Mouse (Mus musculus): ENCODE measurements around the gene Reep3. TPM values are rescaled to one million over a fixed set of nuclear protein-coding genes. Genes with fewer than 3 reads are reported as not detected.

Reep3 gene
- polyA plus RNA-seq, 1 experiment from 2014 or later: 29.3 TPM

DNA sequence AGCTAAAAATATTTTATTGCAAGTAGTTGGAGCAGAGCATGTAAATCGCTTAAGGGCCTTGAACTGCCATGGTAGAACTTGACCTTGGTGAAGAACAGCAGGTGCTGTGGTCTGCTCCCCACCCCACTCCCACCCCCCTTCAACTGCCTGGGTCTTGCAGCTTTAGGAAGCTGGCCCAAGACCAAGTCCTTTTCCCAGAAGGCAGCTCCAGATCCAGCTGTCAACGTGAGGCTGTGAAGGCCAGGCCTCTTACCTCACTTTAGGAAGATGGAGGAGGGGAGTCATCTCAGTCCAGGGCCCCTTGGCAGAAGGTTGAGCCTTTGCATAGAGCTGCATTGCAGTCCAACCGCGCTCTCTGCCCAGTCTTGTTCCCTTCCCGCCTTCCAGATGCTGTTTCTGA is 102.3 kb downstream of the Reep3 start:
- ATAC-seq (ENCODE audit: insufficient number of reproducible peaks, low FRiP score): peak; percentile 69
- no peak overlapping the region for H3K9ac ChIP-seq
- H3K27me3 ChIP-seq (replicated peaks): no peaks in the 10 kb centered on the region
- H3K4me3 ChIP-seq: no peak overlapping the region
- H3K4me1 ChIP-seq (replicated peaks): peaks cover 14% of the 10 kb centered on the region
- whole genome bisulfite sequencing: 47% methylated on average over 5 of the region's 5 CpGs
- H3K36me3 ChIP-seq: no peaks in the 10 kb centered on the region
- H3K4me2 ChIP-seq: no peak overlapping the region; the same call in none of the 2 replicates
- peak overlapping the region; percentile 71 for H3K27ac ChIP-seq (ENCODE audit: poor library complexity, severe bottlenecking)
- H3K9me3 ChIP-seq (replicated peaks): peaks cover 7% of the 10 kb centered on the region

DNA sequence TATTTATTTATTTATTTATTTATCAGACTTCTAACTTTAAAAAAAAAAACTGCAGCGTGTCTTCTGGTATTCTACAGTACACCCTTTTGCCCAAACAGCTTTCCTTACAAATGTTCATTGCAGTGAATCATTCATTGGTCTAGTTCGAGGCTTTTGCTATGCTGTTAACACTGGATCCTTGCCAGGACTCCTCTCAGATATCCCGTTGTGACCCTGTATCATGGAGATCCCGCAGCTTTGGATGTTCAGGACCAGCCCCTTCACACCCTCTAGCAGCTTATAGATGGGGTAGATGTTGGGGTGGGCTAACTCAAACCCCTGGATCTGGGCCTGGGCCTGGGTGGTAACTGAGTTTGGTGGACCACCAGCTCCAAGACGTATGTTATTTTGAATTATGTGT is 104.2 kb downstream of the Reep3 start:
- ATAC-seq (ENCODE audit: insufficient number of reproducible peaks, low FRiP score): no peak
- H3K27ac ChIP-seq (ENCODE audit: poor library complexity, severe bottlenecking): no peak overlapping the region
- no peak overlapping the region for H3K4me3 ChIP-seq
- no peaks in the 10 kb centered on the region for H3K36me3 ChIP-seq
- no peak overlapping the region for H3K9ac ChIP-seq
- H3K27me3 ChIP-seq (replicated peaks): no peaks in the 10 kb centered on the region
- 56% methylated on average over 5 of the region's 5 CpGs for WGBS
- peaks cover 9% of the 10 kb centered on the region for H3K9me3 ChIP-seq (replicated peaks)
- H3K4me2 ChIP-seq: no peak overlapping the region
- peaks cover 14% of the 10 kb centered on the region for H3K4me1 ChIP-seq (replicated peaks)

DNA sequence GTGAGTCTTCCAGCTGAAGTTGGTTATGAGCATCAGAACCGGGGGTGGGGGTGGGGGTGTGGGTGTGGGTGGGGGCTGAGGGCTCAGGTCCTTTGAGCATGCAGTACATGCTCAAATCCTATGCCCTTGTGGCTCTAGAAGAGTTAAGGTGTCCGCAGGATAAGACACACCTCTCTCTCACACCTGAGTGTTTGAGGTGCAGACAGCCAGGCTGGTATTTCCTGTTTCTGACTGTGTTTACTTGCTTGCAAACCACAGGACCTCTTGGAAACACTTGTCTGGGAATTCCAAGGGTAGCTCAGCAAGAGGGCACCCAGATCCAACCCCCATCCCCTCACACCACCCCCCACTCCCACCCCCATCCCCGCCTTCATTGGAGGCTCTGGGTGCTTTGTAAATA is 106.2 kb downstream of the Reep3 start:
- H3K9ac ChIP-seq: no peak overlapping the region
- no peaks in the 10 kb centered on the region for H3K27me3 ChIP-seq (replicated peaks)
- WGBS: 78% methylated on average over 3 of the region's 3 CpGs
- peaks cover 14% of the 10 kb centered on the region for H3K4me1 ChIP-seq (replicated peaks)
- H3K27ac ChIP-seq (ENCODE audit: poor library complexity, severe bottlenecking): no peak overlapping the region
- no peak for ATAC-seq (ENCODE audit: insufficient number of reproducible peaks, low FRiP score)
- H3K4me2 ChIP-seq: no peak overlapping the region
- no peaks in the 10 kb centered on the region for H3K36me3 ChIP-seq
- H3K9me3 ChIP-seq (replicated peaks): peaks cover 9% of the 10 kb centered on the region
- H3K4me3 ChIP-seq: no peak overlapping the region

DNA sequence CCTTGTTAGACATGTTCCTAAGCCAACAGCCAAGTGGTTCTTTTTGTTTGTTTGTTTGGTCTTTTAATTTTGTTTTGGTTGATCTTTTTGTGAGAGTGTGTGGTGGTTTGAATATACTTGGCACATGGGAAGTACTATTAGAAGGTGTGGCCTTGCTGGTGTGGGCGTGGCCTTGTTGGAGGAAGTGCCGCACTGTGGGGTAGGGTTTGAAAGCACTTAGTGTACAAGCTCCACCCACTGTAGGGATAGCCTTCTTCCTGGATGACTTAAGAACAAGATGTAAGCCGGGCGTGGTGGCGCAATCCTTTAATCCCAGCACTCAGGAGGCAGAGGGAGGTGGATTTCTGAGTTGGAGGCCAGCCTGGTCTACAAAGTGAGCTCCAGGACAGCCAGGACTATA is 113.7 kb downstream of the Reep3 start:
- H3K36me3 ChIP-seq: no peaks in the 10 kb centered on the region
- H3K9me3 ChIP-seq (replicated peaks): no peaks in the 10 kb centered on the region
- 87% methylated on average over 5 of the region's 5 CpGs for WGBS
- H3K4me2 ChIP-seq: no peak overlapping the region
- H3K4me3 ChIP-seq: no peak overlapping the region
- H3K4me1 ChIP-seq (replicated peaks): no peaks in the 10 kb centered on the region
- no peak overlapping the region for H3K27ac ChIP-seq (ENCODE audit: poor library complexity, severe bottlenecking)
- no peak overlapping the region for H3K9ac ChIP-seq
- no peaks in the 10 kb centered on the region for H3K27me3 ChIP-seq (replicated peaks)
- ATAC-seq (ENCODE audit: insufficient number of reproducible peaks, low FRiP score): no peak

DNA sequence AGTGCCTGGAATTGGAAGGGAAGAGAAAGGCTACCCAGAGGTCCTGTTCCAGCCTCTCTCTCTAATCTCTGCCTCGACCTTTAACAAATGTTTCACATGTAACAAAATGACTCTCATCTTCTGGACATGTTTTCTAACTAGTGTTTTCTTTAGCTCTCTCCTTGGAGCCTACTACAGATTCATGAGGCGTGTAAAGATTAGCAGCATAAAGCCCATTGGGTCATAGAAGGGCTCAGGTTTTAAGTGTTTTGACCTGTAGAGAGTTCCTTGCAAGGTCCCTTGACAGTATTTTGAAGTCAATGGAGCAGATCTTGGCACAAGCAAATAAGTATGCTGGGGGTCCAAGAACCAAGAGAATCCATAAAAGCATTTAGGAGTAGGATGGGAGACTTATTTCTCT is 118.5 kb downstream of the Reep3 start:
- ATAC-seq (ENCODE audit: insufficient number of reproducible peaks, low FRiP score): no peak
- 75% methylated on average over 2 of the region's 2 CpGs for WGBS
- Histone ChIP-seq H3K27me3 (replicated peaks) (no peaks in the 10 kb centered on the region), H3K9ac (no peak overlapping the region), H3K4me2 (no peak overlapping the region), H3K36me3 (no peaks in the 10 kb centered on the region), H3K4me1 (replicated peaks) (no peaks in the 10 kb centered on the region), H3K4me3 (no peak overlapping the region), H3K9me3 (replicated peaks) (no peaks in the 10 kb centered on the region), H3K27ac (ENCODE audit: poor library complexity, severe bottlenecking) (no peak overlapping the region)

DNA sequence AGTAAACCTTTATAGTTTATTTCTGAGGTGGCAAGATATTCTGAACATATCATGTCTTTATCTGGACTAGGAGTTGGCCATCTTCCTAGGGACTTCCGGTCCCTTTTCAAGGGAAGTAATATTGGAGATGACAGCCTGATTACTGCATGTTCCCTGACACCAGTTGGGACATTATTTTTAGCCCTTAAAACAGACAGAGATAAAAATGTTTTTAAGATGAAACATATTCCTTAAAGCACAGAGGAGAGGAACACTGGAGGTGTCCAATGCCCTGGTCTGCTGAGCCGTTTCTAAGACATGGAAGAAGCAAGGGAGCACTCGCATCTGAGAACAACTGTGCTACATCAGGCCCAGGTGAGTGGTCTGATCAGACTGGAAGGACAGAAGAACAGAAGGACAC is 119.7 kb downstream of the Reep3 start:
- Histone ChIP-seq H3K36me3 (no peaks in the 10 kb centered on the region), H3K4me2 (no peak overlapping the region), H3K4me1 (replicated peaks) (no peaks in the 10 kb centered on the region), H3K9ac (no peak overlapping the region), H3K4me3 (no peak overlapping the region), H3K27ac (ENCODE audit: poor library complexity, severe bottlenecking) (no peak overlapping the region), H3K9me3 (replicated peaks) (no peaks in the 10 kb centered on the region), H3K27me3 (replicated peaks) (no peaks in the 10 kb centered on the region)
- 81% methylated on average over 3 of the region's 3 CpGs for WGBS
- no peak for ATAC-seq (ENCODE audit: insufficient number of reproducible peaks, low FRiP score)

DNA sequence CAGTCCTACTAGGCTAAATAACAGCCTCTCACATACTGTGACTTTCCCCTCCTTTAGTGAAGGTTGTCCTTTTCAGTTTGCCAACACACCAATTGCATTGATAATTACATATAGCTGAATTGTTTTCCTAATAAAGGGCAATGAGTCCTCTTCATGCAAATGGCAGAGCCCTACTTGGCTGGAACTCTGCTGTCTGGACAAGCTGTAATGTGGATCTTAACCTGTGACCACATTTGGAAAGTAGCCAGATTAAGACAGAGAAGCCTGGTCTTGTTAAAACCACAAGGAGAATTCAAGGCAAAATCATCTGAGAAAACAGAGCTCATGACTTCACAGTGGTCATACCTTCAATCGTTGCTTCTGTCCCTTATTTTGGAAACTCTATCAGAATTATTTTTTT is 121.3 kb downstream of the Reep3 start:
- WGBS: 70% methylated on average over 1 of the region's 1 CpGs
- no peak for ATAC-seq (ENCODE audit: insufficient number of reproducible peaks, low FRiP score)
- no peak overlapping the region for H3K9ac ChIP-seq
- H3K4me2 ChIP-seq: no peak overlapping the region
- no peak overlapping the region for H3K27ac ChIP-seq (ENCODE audit: poor library complexity, severe bottlenecking)
- no peaks in the 10 kb centered on the region for H3K9me3 ChIP-seq (replicated peaks)
- H3K4me3 ChIP-seq: no peak overlapping the region
- no peaks in the 10 kb centered on the region for H3K27me3 ChIP-seq (replicated peaks)
- H3K4me1 ChIP-seq (replicated peaks): no peaks in the 10 kb centered on the region
- H3K36me3 ChIP-seq: no peaks in the 10 kb centered on the region

DNA sequence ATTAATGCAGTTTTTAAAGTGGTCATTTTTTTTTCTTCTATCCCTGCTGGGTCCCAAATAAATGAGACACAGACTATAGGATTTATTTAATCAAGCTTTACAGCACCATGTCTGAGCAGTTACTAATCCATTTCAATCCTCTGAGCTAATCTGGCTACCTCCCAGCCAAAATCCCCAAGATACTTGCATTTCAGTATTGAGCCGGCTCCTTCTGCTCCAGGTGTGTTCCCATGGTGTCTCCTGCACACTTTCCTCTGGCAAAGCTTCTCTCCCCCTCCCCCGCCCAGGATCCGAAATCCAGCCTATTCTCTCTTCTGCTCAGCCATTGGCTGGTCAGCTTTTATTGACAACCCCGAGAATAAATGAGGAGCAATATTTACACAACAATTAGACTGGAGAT is 122.3 kb downstream of the Reep3 start:
- H3K4me1 ChIP-seq (replicated peaks): no peaks in the 10 kb centered on the region
- no peak overlapping the region for H3K4me3 ChIP-seq
- no peak overlapping the region for H3K9ac ChIP-seq
- H3K9me3 ChIP-seq (replicated peaks): no peaks in the 10 kb centered on the region
- H3K27ac ChIP-seq (ENCODE audit: poor library complexity, severe bottlenecking): no peak overlapping the region
- no peak for ATAC-seq (ENCODE audit: insufficient number of reproducible peaks, low FRiP score)
- no peaks in the 10 kb centered on the region for H3K36me3 ChIP-seq
- no peak overlapping the region for H3K4me2 ChIP-seq
- H3K27me3 ChIP-seq (replicated peaks): no peaks in the 10 kb centered on the region
- WGBS: 75% methylated on average over 4 of the region's 4 CpGs

DNA sequence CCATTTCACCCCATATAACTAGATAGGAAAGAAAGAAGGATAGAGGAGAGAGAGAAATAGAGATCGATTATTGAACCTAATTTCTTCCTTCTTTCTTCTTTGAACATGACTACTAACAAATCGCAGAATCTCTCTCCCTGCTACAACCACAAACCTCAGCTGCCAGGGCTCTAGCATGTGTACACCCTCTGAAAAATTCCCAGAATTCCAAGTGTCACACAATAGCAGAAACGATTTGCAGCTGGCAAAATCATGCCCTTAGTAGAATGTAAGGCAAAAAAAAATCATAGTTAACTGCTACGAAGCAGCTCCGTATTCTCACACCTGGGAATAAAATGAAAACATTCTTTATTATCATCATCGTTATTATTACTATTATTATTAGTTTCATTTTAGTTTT is 122.9 kb downstream of the Reep3 start:
- Histone ChIP-seq H3K27me3 (replicated peaks) (no peaks in the 10 kb centered on the region), H3K36me3 (no peaks in the 10 kb centered on the region), H3K4me2 (no peak overlapping the region), H3K4me1 (replicated peaks) (no peaks in the 10 kb centered on the region), H3K9me3 (replicated peaks) (no peaks in the 10 kb centered on the region), H3K27ac (ENCODE audit: poor library complexity, severe bottlenecking) (no peak overlapping the region), H3K9ac (no peak overlapping the region), H3K4me3 (no peak overlapping the region)
- WGBS: 68% methylated on average over 6 of the region's 6 CpGs
- no peak for ATAC-seq (ENCODE audit: insufficient number of reproducible peaks, low FRiP score)

DNA sequence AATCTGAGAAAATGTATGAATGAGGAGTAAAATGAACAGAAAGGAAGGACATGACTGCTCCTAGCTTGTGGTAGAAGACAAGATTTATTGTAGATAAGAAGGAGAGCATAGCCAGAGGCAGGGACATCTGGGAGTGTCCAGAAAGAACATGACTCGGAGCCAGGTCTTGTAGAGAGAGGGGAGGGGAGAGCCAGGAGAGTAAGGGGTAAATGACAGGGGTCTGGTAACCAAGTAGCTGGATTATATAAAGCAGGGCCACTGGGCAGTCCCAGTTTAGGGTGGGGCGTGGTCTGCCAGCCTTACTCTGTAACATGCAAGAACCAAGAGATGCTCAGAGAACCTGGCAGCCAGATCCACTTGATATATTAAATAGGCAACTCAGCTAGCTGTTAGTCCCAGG is 123.5 kb downstream of the Reep3 start:
- Histone ChIP-seq H3K9me3 (replicated peaks) (no peaks in the 10 kb centered on the region), H3K4me2 (no peak overlapping the region), H3K4me3 (no peak overlapping the region), H3K36me3 (no peaks in the 10 kb centered on the region), H3K9ac (no peak overlapping the region), H3K27me3 (replicated peaks) (no peaks in the 10 kb centered on the region), H3K4me1 (replicated peaks) (no peaks in the 10 kb centered on the region), H3K27ac (ENCODE audit: poor library complexity, severe bottlenecking) (no peak overlapping the region)
- 72% methylated on average over 2 of the region's 2 CpGs for WGBS
- ATAC-seq (ENCODE audit: insufficient number of reproducible peaks, low FRiP score): no peak

DNA sequence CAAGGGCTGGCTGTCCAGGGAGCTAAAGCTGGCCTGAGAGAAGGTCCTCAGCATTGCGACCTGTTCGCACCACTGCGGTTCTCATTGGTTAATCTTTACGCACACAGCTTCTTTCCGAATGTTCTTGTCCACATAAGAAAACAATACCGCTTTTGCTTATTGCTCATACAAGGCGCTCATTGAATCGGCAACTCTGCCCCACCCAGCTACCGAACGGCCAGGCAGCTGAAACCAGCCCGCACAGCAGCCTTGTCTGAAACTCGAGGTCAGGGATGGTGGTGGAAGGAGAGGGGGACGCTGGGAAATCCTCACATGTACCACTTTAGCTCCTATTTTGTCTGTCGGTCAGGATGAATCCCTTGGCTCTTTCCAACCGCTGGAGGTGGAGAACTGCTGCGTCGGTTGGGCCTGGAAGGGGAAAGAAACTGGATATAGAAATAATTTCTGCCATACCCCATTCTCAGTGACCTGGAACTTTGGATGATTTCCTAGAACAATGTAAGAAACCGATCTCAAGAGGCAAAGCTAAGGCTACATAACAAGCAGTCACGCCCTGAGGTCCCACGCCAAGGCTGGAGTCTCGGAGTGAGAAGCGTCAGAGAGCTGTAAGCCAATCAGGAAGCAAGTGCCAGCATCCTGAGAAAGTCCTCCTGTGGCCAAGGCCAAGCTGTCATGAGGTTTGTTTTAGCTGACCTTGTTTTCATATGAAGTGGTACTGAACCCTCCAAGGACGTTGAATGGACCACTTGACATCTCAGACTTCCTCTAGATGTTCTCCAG is 126.2 kb downstream of the Reep3 start:
- H3K9me3 ChIP-seq (replicated peaks): 0 out of 2 replicates have a peak, but pooled peaks cover 3% of the 10 kb centered on the region
- WGBS: 89% methylated on average over 23 of the region's 23 CpGs
- no peak overlapping the region for H3K4me3 ChIP-seq

DNA sequence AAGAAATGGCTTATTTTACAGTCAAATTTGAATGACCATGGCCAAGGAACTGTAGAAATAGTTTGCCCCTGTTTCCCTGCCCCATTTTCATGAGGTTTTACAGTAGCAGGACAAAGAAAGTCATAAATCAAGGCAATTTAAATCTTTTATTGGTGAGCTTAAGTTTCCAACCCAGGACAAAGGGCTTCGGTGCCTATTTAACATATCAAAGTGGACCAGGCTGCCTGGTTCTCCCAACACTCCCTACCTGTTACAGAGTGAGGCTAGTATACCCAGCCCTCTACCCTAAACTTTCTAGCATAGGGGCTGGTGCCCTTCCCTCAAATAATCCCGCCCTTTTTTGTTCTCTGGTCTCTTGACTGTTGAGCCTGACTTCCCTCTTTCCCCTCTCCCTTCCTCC is 127.2 kb downstream of the Reep3 start:
- Histone ChIP-seq H3K9ac (no peak overlapping the region), H3K27me3 (replicated peaks) (no peaks in the 10 kb centered on the region), H3K4me2 (no peak overlapping the region), H3K27ac (ENCODE audit: poor library complexity, severe bottlenecking) (no peak overlapping the region), H3K4me3 (no peak overlapping the region), H3K9me3 (replicated peaks) (0 out of 2 replicates have a peak, but pooled peaks cover 3% of the 10 kb centered on the region), H3K36me3 (no peaks in the 10 kb centered on the region), H3K4me1 (replicated peaks) (no peaks in the 10 kb centered on the region)
- WGBS: 46% methylated on average over 2 of the region's 2 CpGs
- ATAC-seq (ENCODE audit: insufficient number of reproducible peaks, low FRiP score): no peak

More for the DNA sequence above, 126.2 kb downstream of the Reep3 start:
- Histone ChIP-seq H3K27me3 (replicated peaks) (no peaks in the 10 kb centered on the region), H3K36me3 (no peaks in the 10 kb centered on the region), H3K4me1 (replicated peaks) (no peaks in the 10 kb centered on the region), H3K27ac (ENCODE audit: poor library complexity, severe bottlenecking) (no peak overlapping the region), H3K4me2 (no peak overlapping the region), H3K9ac (no peak overlapping the region)
- no peak for ATAC-seq (ENCODE audit: insufficient number of reproducible peaks, low FRiP score)

All from heart, embryonic 12.5 days (tissue).